Mouse (Mus musculus) intestine, embryonic 14.5 days (tissue): ENCODE measurements around the gene Eno4. TPM values are rescaled to one million over a fixed set of nuclear protein-coding genes. Genes with fewer than 3 reads are reported as not detected.

Experiments used
- ATAC-seq: fragments of 200-750 bp; cut with Nextera tagmentation; replicated peaks from 2 replicates; pipeline ENCODE4 v1.8.0; 2017; ENCODE audit warnings: low read depth, moderate number of reproducible peaks, moderate TSS enrichment, moderate library complexity; ENCODE audit not compliant: low FRiP score, low TSS enrichment
- DNase-seq: peaks from one replicate; pipeline ENCODE4 v3.0.0-alpha.2; 2018; ENCODE audit warnings: low spot score
- H3K27ac ChIP-seq: fragments of 300-500 bp; sonication (generic); 2 replicates; pipeline ENCODE4 v1.5.1; 2014; ENCODE audit warnings: low read depth, mild to moderate bottlenecking, control low read depth
- H3K27me3 ChIP-seq: fragments of 300-500 bp; sonication (generic); replicated peaks from 2 replicates; pipeline ENCODE4 v1.6.1; 2014; ENCODE audit warnings: low read length, control low read depth; ENCODE audit not compliant: control insufficient read depth, insufficient read depth
- H3K36me3 ChIP-seq: fragments of 300-500 bp; sonication (generic); 2 replicates; pipeline ENCODE4 v1.6.1; 2014; ENCODE audit warnings: low read length, control low read depth; ENCODE audit not compliant: control insufficient read depth, insufficient read depth
- H3K4me1 ChIP-seq: fragments of 300-500 bp; sonication (generic); replicated peaks from 2 replicates; pipeline ENCODE4 v1.6.1; 2014; ENCODE audit warnings: low read length, control low read depth, mixed read lengths; ENCODE audit not compliant: control insufficient read depth, insufficient read depth
- H3K4me2 ChIP-seq: fragments of 300-500 bp; sonication (generic); 2 replicates; pipeline ENCODE4 v1.6.1; 2014; ENCODE audit warnings: low read length
- H3K4me3 ChIP-seq: fragments of 300-500 bp; sonication (generic); 2 replicates; pipeline ENCODE4 v1.5.1; 2014; ENCODE audit warnings: low read depth, low read length, control low read depth, mixed read lengths
- H3K9ac ChIP-seq: fragments of 300-500 bp; sonication (generic); 2 replicates; pipeline ENCODE4 v1.6.1; 2014; ENCODE audit warnings: mild to moderate bottlenecking, low read length
- H3K9me3 ChIP-seq: fragments of 300-500 bp; sonication (generic); 2 replicates; pipeline ENCODE4 v1.6.1; 2016; ENCODE audit warnings: low read length, control low read depth; ENCODE audit not compliant: control insufficient read depth
- WGBS: fragments of 180-500 bp; shearing (Covaris S2); extraction: QIAGEN DNeasy Blood & Tissue Kit; methylation state at CpG from one replicate; pipeline ENCODE4 v1.1.7; 2014; 5-methylcytosine and 5-hydroxymethylcytosine counted together
- polyA plus RNA-seq: library from polyadenylated mRNA; unstranded; fragments of >200 nt; fragmentation: Nextera tagmentation; extraction: Ambion mirVana; gene quantifications from 2 replicates; pipeline ENCODE4 v1.2.1, GENCODE M21; 2014

Gene Eno4
- polyA plus RNA-seq, 1 experiment from 2014 or later, result 0.23 TPM

- no peaks in the 10 kb centered on the region for H3K9me3 ChIP-seq
- H3K9ac ChIP-seq, result peak overlapping the region; percentile 48
- H3K27me3 ChIP-seq, result no peaks in the 10 kb centered on the region
- ATAC-seq (peak; percentile 38; the same call in 1 of the 2 replicates), DNase-seq (peak; percentile 92)
- H3K4me2 ChIP-seq, result peak overlapping the region; percentile 70
- H3K27ac ChIP-seq, result 0 out of 2 replicates have a peak overlapping the region, but pooled peaks have one; percentile 47
- H3K36me3 ChIP-seq, result no peaks in the 10 kb centered on the region
- peak overlapping the region; percentile 41 for H3K4me3 ChIP-seq
- no peaks in the 10 kb centered on the region; the same call in 1 of the 2 replicates for H3K4me1 ChIP-seq
- 9% methylated on average over 9 of the region's 9 CpGs for WGBS
Observed at GRCm38 (mm10) chr19:58911386-58911785, 31.8 kb upstream of the Eno4 start.

DNA sequence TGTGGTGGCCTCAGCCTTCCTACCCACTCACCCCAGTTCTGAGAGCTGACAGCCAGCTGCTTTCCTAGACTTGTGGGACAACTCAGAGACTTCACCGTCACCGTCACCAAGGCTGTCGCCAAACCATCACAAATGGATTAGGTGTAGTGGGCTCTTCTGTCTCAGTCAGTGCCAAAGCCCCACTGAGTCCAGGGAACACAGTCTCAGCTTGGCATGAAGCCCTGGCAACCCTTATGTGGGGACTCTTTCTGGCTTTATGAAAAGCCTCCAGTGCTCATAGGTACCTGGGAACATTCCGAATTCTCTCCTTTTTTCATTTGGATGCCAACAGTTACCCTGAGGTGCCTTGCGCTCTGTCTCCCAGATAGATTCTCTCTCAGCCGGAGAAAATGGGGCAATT, 29.9 kb upstream of the Eno4 start:
- 91% methylated on average over 6 of the region's 6 CpGs for WGBS
- no peak for ATAC-seq
- Histone ChIP-seq H3K9me3 (no peaks in the 10 kb centered on the region), H3K27me3 (no peaks in the 10 kb centered on the region), H3K4me1 (no peaks in the 10 kb centered on the region), H3K9ac (no peak overlapping the region), H3K27ac (no peak overlapping the region), H3K4me2 (no peak overlapping the region), H3K36me3 (no peaks in the 10 kb centered on the region), H3K4me3 (no peak overlapping the region)
- DNase-seq, result no peak

GRCm38 (mm10) chr19:58918597-58918996, 24.6 kb upstream of the Eno4 start:
- DNase-seq (no peak), ATAC-seq (no peak)
- Histone ChIP-seq H3K36me3 (no peaks in the 10 kb centered on the region), H3K27me3 (no peaks in the 10 kb centered on the region; the same call in 1 of the 2 replicates), H3K4me3 (peak overlapping the region; percentile 16), H3K9me3 (no peaks in the 10 kb centered on the region), H3K9ac (peak overlapping the region; percentile 14; the same call in 1 of the 2 replicates), H3K27ac (no peak overlapping the region), H3K4me1 (no peaks in the 10 kb centered on the region; the same call in 1 of the 2 replicates), H3K4me2 (peak overlapping the region; percentile 48)
- WGBS, result 5% methylated on average over 11 of the region's 11 CpGs

DNA sequence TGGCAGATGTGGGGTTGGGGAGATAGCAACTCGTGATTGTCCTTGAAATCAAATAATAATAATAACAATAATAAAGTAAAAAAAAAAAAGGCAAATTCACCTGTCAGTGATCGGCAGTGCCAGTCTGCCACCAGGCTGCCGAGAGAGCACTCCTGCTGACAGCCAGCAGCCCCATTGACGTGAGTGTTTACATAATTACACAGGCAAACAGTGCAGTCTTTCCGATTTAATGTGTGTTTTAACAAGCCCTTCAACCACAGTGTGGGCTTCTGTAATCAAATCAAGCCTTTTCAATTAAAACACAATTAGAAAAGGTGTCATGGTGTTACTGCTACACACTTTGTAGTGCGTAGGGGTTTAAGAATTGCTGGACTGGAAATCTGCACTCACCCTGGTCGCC, 24.1 kb upstream of the Eno4 start:
- no peaks in the 10 kb centered on the region; the same call in 1 of the 2 replicates for H3K27me3 ChIP-seq
- 20% methylated on average over 7 of the region's 7 CpGs for WGBS
- DNase-seq (no peak), ATAC-seq (no peak)
- peak overlapping the region; percentile 16 for H3K4me3 ChIP-seq
- peak overlapping the region; percentile 48 for H3K4me2 ChIP-seq
- H3K9me3 ChIP-seq, result no peaks in the 10 kb centered on the region
- no peaks in the 10 kb centered on the region; the same call in 1 of the 2 replicates for H3K4me1 ChIP-seq
- H3K27ac ChIP-seq, result no peak overlapping the region
- no peak overlapping the region for H3K9ac ChIP-seq
- H3K36me3 ChIP-seq, result no peaks in the 10 kb centered on the region

- WGBS, result 24% methylated on average over 16 of the region's 16 CpGs
- Histone ChIP-seq H3K4me1 (no peaks in the 10 kb centered on the region), H3K27me3 (peaks cover 36% of the 10 kb centered on the region), H3K9me3 (no peaks in the 10 kb centered on the region), H3K27ac (no peak overlapping the region), H3K4me2 (no peak overlapping the region), H3K9ac (no peak overlapping the region), H3K4me3 (no peak overlapping the region), H3K36me3 (no peaks in the 10 kb centered on the region)
- DNase-seq, result no peak
- ATAC-seq, result no peak
Observed at GRCm38 (mm10) chr19:58931081-58931800, 12.0 kb upstream of the Eno4 start.

GRCm38 (mm10) chr19:58933062-58933461, 10.2 kb upstream of the Eno4 start:
- Histone ChIP-seq H3K36me3 (no peaks in the 10 kb centered on the region), H3K4me1 (no peaks in the 10 kb centered on the region), H3K27ac (no peak overlapping the region), H3K27me3 (peaks cover 36% of the 10 kb centered on the region), H3K4me3 (no peak overlapping the region), H3K9me3 (no peaks in the 10 kb centered on the region), H3K4me2 (no peak overlapping the region), H3K9ac (no peak overlapping the region)
- DNase-seq (no peak), ATAC-seq (no peak)
- WGBS, result 17% methylated on average over 4 of the region's 4 CpGs

- Histone ChIP-seq H3K36me3 (no peaks in the 10 kb centered on the region), H3K4me2 (no peak overlapping the region), H3K9ac (no peak overlapping the region), H3K27ac (no peak overlapping the region), H3K4me1 (peaks cover 6% of the 10 kb centered on the region; the same call in 1 of the 2 replicates), H3K9me3 (no peaks in the 10 kb centered on the region), H3K27me3 (no peaks in the 10 kb centered on the region), H3K4me3 (no peak overlapping the region)
- ATAC-seq (no peak), DNase-seq (no peak)
- 80% methylated on average over 7 of the region's 7 CpGs for WGBS
Observed at GRCm38 (mm10) chr19:58945959-58946358, 2.7 kb downstream of the Eno4 start.

- Histone ChIP-seq H3K27ac (no peak overlapping the region), H3K36me3 (no peaks in the 10 kb centered on the region), H3K4me3 (no peak overlapping the region), H3K4me1 (no peaks in the 10 kb centered on the region), H3K9ac (no peak overlapping the region), H3K9me3 (no peaks in the 10 kb centered on the region), H3K4me2 (no peak overlapping the region), H3K27me3 (peaks cover 12% of the 10 kb centered on the region; the same call in 1 of the 2 replicates)
- WGBS, result 87% methylated on average over 3 of the region's 3 CpGs
- DNase-seq (no peak), ATAC-seq (no peak)
Observed at GRCm38 (mm10) chr19:58951521-58951920, 8.3 kb downstream of the Eno4 start.

DNA sequence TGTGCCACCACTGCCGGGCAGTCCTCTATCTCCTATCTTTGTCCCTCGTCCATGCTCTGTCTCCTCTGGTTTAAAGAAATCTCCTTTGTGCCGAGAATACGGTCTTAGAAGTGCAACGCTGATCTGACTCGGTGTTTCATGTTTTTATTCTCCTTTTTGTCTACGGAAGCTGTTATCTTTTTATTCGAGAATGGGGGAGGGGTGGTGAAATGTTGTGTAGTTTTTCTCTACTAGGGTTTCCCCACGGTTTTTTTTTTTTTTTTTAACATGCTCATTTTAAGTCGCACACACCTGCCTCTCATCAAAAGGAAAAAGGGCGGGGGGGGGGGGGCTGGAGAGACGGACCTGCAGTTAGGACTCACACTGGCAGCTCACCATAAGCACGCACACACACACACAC, 9.0 kb downstream of the Eno4 start:
- Histone ChIP-seq H3K9ac (no peak overlapping the region), H3K4me1 (no peaks in the 10 kb centered on the region), H3K4me2 (no peak overlapping the region), H3K27me3 (peaks cover 12% of the 10 kb centered on the region; the same call in 1 of the 2 replicates), H3K4me3 (no peak overlapping the region), H3K36me3 (no peaks in the 10 kb centered on the region), H3K9me3 (no peaks in the 10 kb centered on the region), H3K27ac (no peak overlapping the region)
- DNase-seq, result no peak
- ATAC-seq, result no peak
- WGBS, result 75% methylated on average over 12 of the region's 13 CpGs
